Mouse (Mus musculus): Measurements from ENCODE around the gene Oit1. TPM values are rescaled to one million over a fixed set of nuclear protein-coding genes. Genes with fewer than 3 reads are reported as not detected.

Gene Oit1
- polyA plus RNA-seq, 1 experiment from 2014 or later = not detected

DNA sequence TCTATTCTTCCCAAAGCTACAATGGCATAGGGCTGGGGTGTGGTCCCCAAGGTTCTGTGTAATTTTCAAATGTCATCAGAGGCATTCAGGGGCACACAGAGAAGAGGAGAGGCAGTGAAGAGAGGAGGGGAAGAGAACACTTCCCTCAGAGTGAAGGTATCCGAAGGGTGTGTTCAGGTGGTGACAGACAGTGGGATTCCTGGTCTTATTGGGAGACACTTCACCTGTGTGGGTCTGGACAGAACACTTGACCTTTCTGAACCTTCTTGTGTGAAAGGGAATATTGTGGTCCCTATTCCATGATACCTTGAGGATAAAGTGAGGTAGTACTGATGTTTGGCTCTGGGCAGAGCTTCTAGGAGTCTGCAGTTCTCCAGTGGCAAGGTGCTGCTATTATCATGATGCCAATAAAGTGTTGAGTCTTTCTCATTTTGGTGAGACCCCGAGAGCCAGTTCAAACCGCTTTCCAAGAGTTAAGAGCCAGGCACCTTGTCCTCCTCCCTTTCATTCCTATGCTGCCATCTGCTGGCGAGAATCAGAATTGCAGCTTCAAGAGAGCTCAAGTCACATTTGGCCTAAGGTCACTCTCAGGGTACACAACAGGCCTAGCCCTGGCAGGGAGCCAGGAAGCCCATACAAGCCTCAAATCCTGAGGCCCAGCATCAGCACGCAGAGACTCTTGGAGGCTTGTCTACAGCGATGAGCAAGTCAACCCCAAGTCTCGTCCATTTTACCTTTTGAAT is 32.1 kb downstream of the Oit1 start:
- Histone ChIP-seq H3K27ac (ENCODE audit: low read depth, low read length) (no peak overlapping the region), H3K4me3 (ENCODE audit: low read depth, low read length) (no peak overlapping the region), H3K9me3 (replicated peaks; ENCODE audit: control insufficient read depth, low read length) (no peaks in the 10 kb centered on the region), H3K36me3 (ENCODE audit: control insufficient read depth, insufficient read depth, low read length) (no peaks in the 10 kb centered on the region), H3K4me1 (ENCODE audit: control insufficient read depth, insufficient read depth, low read length) (no peaks in the 10 kb centered on the region), H3K27me3 (replicated peaks; ENCODE audit: control insufficient read depth, insufficient read depth, low read length) (no peaks in the 10 kb centered on the region), H3K4me2 (ENCODE audit: low read length) (no peak overlapping the region), H3K9ac (ENCODE audit: low read length) (no peak overlapping the region)
- ATAC-seq (peak; percentile 69), DNase-seq (ENCODE audit: low spot score) (peak; percentile 88)
- 21% methylated on average over 7 of the region's 7 CpGs for WGBS

DNA sequence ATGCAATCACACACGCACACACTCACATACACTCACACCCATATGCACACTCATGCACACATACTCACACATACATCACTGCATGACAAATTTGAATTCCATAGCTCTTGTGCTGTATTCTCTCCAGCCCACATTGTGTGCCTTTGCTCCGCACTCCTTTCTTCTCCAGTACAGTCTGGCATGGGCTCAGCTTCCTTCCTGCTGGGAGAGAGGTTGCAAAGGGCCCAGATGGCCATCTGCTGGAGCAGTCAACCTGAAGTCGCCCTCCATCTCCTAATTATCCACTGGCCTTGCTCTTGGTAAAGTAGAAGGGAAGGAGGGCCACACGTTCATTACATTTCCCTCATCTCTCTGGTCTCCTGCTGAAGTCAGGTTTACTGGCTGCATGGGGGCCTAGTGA is 33.0 kb downstream of the Oit1 start:
- Histone ChIP-seq H3K27me3 (replicated peaks; ENCODE audit: control insufficient read depth, insufficient read depth, low read length) (no peaks in the 10 kb centered on the region), H3K9me3 (replicated peaks; ENCODE audit: control insufficient read depth, low read length) (no peaks in the 10 kb centered on the region), H3K36me3 (ENCODE audit: control insufficient read depth, insufficient read depth, low read length) (no peaks in the 10 kb centered on the region), H3K27ac (ENCODE audit: low read depth, low read length) (no peak overlapping the region), H3K4me3 (ENCODE audit: low read depth, low read length) (no peak overlapping the region), H3K9ac (ENCODE audit: low read length) (no peak overlapping the region), H3K4me2 (ENCODE audit: low read length) (no peak overlapping the region), H3K4me1 (ENCODE audit: control insufficient read depth, insufficient read depth, low read length) (no peaks in the 10 kb centered on the region)
- DNase-seq (ENCODE audit: low spot score) (no peak), ATAC-seq (no peak)
- WGBS = 62% methylated on average over 4 of the region's 4 CpGs

GRCm38 (mm10) chr14:8342509-8343106 is 35.9 kb downstream of the Oit1 start:
- no peak for DNase-seq (ENCODE audit: low spot score)
- Histone ChIP-seq H3K4me1 (ENCODE audit: control insufficient read depth, insufficient read depth, low read length) (no peaks in the 10 kb centered on the region), H3K27ac (ENCODE audit: low read depth, low read length) (no peak overlapping the region), H3K27me3 (replicated peaks; ENCODE audit: control insufficient read depth, insufficient read depth, low read length) (no peaks in the 10 kb centered on the region), H3K4me2 (ENCODE audit: low read length) (no peak overlapping the region), H3K9me3 (replicated peaks; ENCODE audit: control insufficient read depth, low read length) (no peaks in the 10 kb centered on the region), H3K4me3 (ENCODE audit: low read depth, low read length) (no peak overlapping the region), H3K36me3 (ENCODE audit: control insufficient read depth, insufficient read depth, low read length) (no peaks in the 10 kb centered on the region), H3K9ac (ENCODE audit: low read length) (no peak overlapping the region)
- no peak for ATAC-seq
- 74% methylated on average over 4 of the region's 5 CpGs for WGBS

DNA sequence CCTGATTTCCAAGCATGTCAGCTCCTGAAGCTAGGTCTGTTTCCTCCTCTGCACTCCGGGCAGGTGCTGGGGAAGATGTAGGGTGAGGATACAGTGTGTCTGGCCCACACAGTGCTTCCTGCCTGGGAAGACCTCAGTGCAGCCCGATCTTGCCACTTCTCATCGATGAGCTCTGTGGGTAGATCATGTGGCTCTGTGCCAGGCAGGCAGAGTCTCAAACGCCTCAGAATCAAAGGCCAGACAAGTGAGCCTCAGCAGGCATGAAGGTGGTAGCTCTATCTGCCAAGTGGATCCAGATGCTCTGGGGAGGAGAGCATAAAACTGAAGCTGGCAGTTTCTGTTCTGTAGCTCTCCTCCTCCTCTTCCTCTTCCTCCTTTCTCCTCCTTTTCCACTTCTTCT is 38.3 kb downstream of the Oit1 start:
- Histone ChIP-seq H3K4me3 (ENCODE audit: low read depth, low read length) (no peak overlapping the region), H3K4me2 (ENCODE audit: low read length) (no peak overlapping the region), H3K9me3 (replicated peaks; ENCODE audit: control insufficient read depth, low read length) (no peaks in the 10 kb centered on the region), H3K27me3 (replicated peaks; ENCODE audit: control insufficient read depth, insufficient read depth, low read length) (no peaks in the 10 kb centered on the region), H3K27ac (ENCODE audit: low read depth, low read length) (no peak overlapping the region), H3K4me1 (ENCODE audit: control insufficient read depth, insufficient read depth, low read length) (no peaks in the 10 kb centered on the region), H3K36me3 (ENCODE audit: control insufficient read depth, insufficient read depth, low read length) (no peaks in the 10 kb centered on the region), H3K9ac (ENCODE audit: low read length) (no peak overlapping the region)
- DNase-seq (ENCODE audit: low spot score) (no peak), ATAC-seq (no peak)
- WGBS = 67% methylated on average over 4 of the region's 4 CpGs

DNA sequence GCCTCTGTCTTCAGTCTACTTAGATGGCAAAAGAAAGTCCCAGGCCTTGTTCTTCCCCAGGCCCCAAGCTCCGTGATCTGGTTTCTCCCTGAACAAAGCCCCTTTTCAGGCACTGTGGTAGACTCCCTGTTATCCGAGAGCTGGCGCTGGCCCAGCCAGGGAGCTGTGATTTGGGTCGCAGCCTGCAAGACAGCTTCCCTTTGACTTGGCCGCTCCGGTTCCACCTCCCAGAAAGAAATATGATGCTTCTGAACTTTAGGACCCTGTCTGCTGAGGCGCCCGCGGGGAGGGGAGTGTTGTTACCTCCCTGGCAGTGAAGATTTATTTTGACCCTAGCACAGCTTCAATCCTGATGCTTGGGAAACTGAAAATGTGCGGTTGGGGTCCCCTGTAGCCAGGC is 42.6 kb downstream of the Oit1 start:
- no peak for DNase-seq (ENCODE audit: low spot score)

GRCm38 (mm10) chr14:8334511-8334910 is 44.0 kb downstream of the Oit1 start:
- ATAC-seq (no peak), DNase-seq (ENCODE audit: low spot score) (peak; percentile 28)
- peaks cover 12% of the 10 kb centered on the region for H3K4me1 ChIP-seq (ENCODE audit: control insufficient read depth, insufficient read depth, low read length)
- H3K27me3 ChIP-seq (replicated peaks; ENCODE audit: control insufficient read depth, insufficient read depth, low read length) = no peaks in the 10 kb centered on the region
- no peak overlapping the region for H3K27ac ChIP-seq (ENCODE audit: low read depth, low read length)
- no peaks in the 10 kb centered on the region for H3K9me3 ChIP-seq (replicated peaks; ENCODE audit: control insufficient read depth, low read length)
- H3K4me3 ChIP-seq (ENCODE audit: low read depth, low read length) = no peak overlapping the region
- H3K36me3 ChIP-seq (ENCODE audit: control insufficient read depth, insufficient read depth, low read length) = no peaks in the 10 kb centered on the region
- H3K4me2 ChIP-seq (ENCODE audit: low read length) = no peak overlapping the region
- H3K9ac ChIP-seq (ENCODE audit: low read length) = no peak overlapping the region
- WGBS = 77% methylated on average over 3 of the region's 3 CpGs

More for the DNA sequence above, 42.6 kb downstream of the Oit1 start:
- Histone ChIP-seq H3K4me3 (ENCODE audit: low read depth, low read length) (no peak overlapping the region), H3K9me3 (replicated peaks; ENCODE audit: control insufficient read depth, low read length) (no peaks in the 10 kb centered on the region), H3K27me3 (replicated peaks; ENCODE audit: control insufficient read depth, insufficient read depth, low read length) (no peaks in the 10 kb centered on the region), H3K4me2 (ENCODE audit: low read length) (no peak overlapping the region), H3K36me3 (ENCODE audit: control insufficient read depth, insufficient read depth, low read length) (no peaks in the 10 kb centered on the region), H3K27ac (ENCODE audit: low read depth, low read length) (no peak overlapping the region; the same call in 1 of the 2 replicates), H3K4me1 (ENCODE audit: control insufficient read depth, insufficient read depth, low read length) (peaks cover 3% of the 10 kb centered on the region; the same call in 1 of the 2 replicates), H3K9ac (ENCODE audit: low read length) (no peak overlapping the region)
- WGBS = 54% methylated on average over 10 of the region's 10 CpGs
- ATAC-seq = no peak

DNA sequence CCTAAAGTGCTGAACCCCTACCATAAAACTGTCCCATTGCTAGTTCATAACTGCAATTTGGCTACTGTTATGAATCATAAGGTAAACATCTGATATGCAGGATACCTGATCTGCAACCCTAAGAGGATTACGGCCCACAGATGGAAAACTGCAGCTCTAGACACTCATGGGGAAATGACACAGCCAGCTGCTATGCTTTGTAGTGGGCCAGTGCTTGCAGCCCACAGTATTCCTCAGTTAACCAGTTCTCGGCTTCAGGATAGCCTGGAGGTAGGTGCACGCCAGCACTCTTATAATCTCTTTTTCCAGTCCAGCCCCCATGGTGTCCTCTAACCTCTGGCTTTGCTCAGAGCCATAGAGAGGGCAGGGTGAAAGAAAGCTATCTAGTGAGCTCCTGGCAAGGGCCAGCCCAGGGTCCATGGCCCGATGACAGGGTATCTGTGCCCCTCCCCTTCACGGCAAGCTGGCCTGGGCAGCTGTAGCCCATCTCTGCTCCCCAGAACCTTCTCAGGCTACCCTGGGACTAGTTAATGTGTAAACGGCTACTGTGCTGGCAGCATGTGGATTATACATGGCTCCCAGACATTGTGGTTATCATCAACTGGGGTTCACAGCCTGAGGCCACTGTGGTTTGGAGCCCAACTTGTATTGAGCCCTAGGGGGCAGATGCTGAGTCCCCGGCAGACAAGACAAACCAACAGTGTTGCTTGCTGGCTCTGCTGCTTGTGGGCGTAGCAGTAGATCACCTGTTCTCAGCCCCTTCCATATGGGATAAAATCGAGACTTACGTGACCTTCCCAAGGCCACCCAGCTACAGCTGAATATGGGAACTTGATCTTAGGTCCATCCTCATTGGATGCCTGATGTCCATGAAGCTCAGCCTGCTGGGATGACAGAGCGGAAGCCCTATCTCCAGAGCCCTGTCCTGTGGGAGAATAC is 46.0 kb downstream of the Oit1 start:
- Histone ChIP-seq H3K4me1 (ENCODE audit: control insufficient read depth, insufficient read depth, low read length) (peaks cover 19% of the 10 kb centered on the region), H3K9me3 (replicated peaks; ENCODE audit: control insufficient read depth, low read length) (no peaks in the 10 kb centered on the region), H3K27ac (ENCODE audit: low read depth, low read length) (no peak overlapping the region), H3K4me3 (ENCODE audit: low read depth, low read length) (no peak overlapping the region), H3K4me2 (ENCODE audit: low read length) (no peak overlapping the region), H3K9ac (ENCODE audit: low read length) (no peak overlapping the region), H3K27me3 (replicated peaks; ENCODE audit: control insufficient read depth, insufficient read depth, low read length) (no peaks in the 10 kb centered on the region), H3K36me3 (ENCODE audit: control insufficient read depth, insufficient read depth, low read length) (no peaks in the 10 kb centered on the region)
- WGBS = 90% methylated on average over 11 of the region's 11 CpGs
- ATAC-seq = no peak
- no peak for DNase-seq (ENCODE audit: low spot score)

GRCm38 (mm10) chr14:8331307-8331905 is 47.1 kb downstream of the Oit1 start:
- H3K4me1 ChIP-seq (ENCODE audit: control insufficient read depth, insufficient read depth, low read length) = peaks cover 22% of the 10 kb centered on the region
- no peaks in the 10 kb centered on the region for H3K9me3 ChIP-seq (replicated peaks; ENCODE audit: control insufficient read depth, low read length)
- no peak overlapping the region for H3K4me3 ChIP-seq (ENCODE audit: low read depth, low read length)
- ATAC-seq (peak; percentile 47; the same call in 1 of the 2 replicates), DNase-seq (ENCODE audit: low spot score) (peak; percentile 75)
- H3K36me3 ChIP-seq (ENCODE audit: control insufficient read depth, insufficient read depth, low read length) = no peaks in the 10 kb centered on the region
- peak overlapping the region; percentile 16; the same call in 1 of the 2 replicates for H3K4me2 ChIP-seq (ENCODE audit: low read length)
- 46% methylated on average over 14 of the region's 14 CpGs for WGBS
- H3K27ac ChIP-seq (ENCODE audit: low read depth, low read length) = peak overlapping the region; percentile 24; the same call in 1 of the 2 replicates
- H3K27me3 ChIP-seq (replicated peaks; ENCODE audit: control insufficient read depth, insufficient read depth, low read length) = no peaks in the 10 kb centered on the region
- H3K9ac ChIP-seq (ENCODE audit: low read length) = no peak overlapping the region
